Mouse (Mus musculus): Measurements from ENCODE around the gene Kcns1. TPM values are rescaled to one million over a fixed set of nuclear protein-coding genes. Genes with fewer than 3 reads are reported as not detected.
"Not testable (repeated sequence)": the region's sequence is repeated elsewhere in the genome, so short reads cannot be mapped to it uniquely, and the experiment has no call there.

The Kcns1 gene
- total RNA-seq (2021), result 1 to 10 TPM; 5.9 to 6.4 TPM
- long read RNA-seq, experiment 1, partial matches to known transcripts, result 2 of 4 reads
- long read RNA-seq, experiment 1, other reads (novel, unspliced or antisense), result 0 of 4 reads
- long read RNA-seq, experiment 2, partial matches to known transcripts, result 2 of 2 reads
- long read RNA-seq, experiment 2, other reads (novel, unspliced or antisense), result 0 of 2 reads

GRCm38 (mm10) chr2:164170902-164171301, at the start of gene Kcns1:
Gene Kcns1, minus strand, starts transcription at chr2:164171113.
- no peak for DNase-seq (ENCODE audit: low spot score in 2 of 2)

- no peak for DNase-seq (ENCODE audit: low spot score in 2 of 2)
These were observed 48.4 kb upstream of the Kcns1 start for GRCm38 (mm10) chr2:164219295-164219694.

GRCm38 (mm10) chr2:164212711-164213110, 41.8 kb upstream of the Kcns1 start:
- DNase-seq (ENCODE audit: low spot score in 2 of 2), result no peak

- DNase-seq (ENCODE audit: low spot score in 2 of 2), result no peak
These were observed 40.0 kb upstream of the Kcns1 start for GRCm38 (mm10) chr2:164210892-164211291.

GRCm38 (mm10) chr2:164206676-164207075, 35.8 kb upstream of the Kcns1 start:
- no peak for DNase-seq (ENCODE audit: low spot score in 2 of 2)

GRCm38 (mm10) chr2:164206011-164206410, 35.1 kb upstream of the Kcns1 start:
- not testable (repeated sequence) for DNase-seq (ENCODE audit: low spot score in 2 of 2)

GRCm38 (mm10) chr2:164199626-164200327, 28.9 kb upstream of the Kcns1 start, which contains the start of gene Wfdc15a:
Gene Wfdc15a, minus strand, starts transcription at chr2:164200130.
- DNase-seq (ENCODE audit: low spot score in 2 of 2), result no peak

GRCm38 (mm10) chr2:164196700-164196990, 25.7 kb upstream of the Kcns1 start:
- DNase-seq (ENCODE audit: low spot score in 2 of 2), result no peak

- no peak for DNase-seq (ENCODE audit: low spot score in 2 of 2)
These were observed 25.2 kb upstream of the Kcns1 start for GRCm38 (mm10) chr2:164195971-164196699.

- no peak for DNase-seq (ENCODE audit: low spot score in 2 of 2)
These were observed 24.2 kb upstream of the Kcns1 start for GRCm38 (mm10) chr2:164194959-164195630.

- DNase-seq (ENCODE audit: low spot score in 2 of 2), result no peak
These were observed 21.4 kb upstream of the Kcns1 start for GRCm38 (mm10) chr2:164192279-164192678.

GRCm38 (mm10) chr2:164190576-164190975, 19.7 kb upstream of the Kcns1 start, which contains the start of gene Wfdc12:
Gene Wfdc12, minus strand, starts transcription at chr2:164190608.
- DNase-seq (ENCODE audit: low spot score in 2 of 2), result no peak

GRCm38 (mm10) chr2:164188722-164189121, 17.8 kb upstream of the Kcns1 start:
- DNase-seq (ENCODE audit: low spot score in 2 of 2), result no peak

- no peak for DNase-seq (ENCODE audit: low spot score in 2 of 2)
These were observed 13.3 kb upstream of the Kcns1 start for GRCm38 (mm10) chr2:164184145-164184719.

- DNase-seq (ENCODE audit: low spot score in 2 of 2), result no peak
These were observed 12.4 kb upstream of the Kcns1 start for GRCm38 (mm10) chr2:164183340-164183739.

- DNase-seq (ENCODE audit: low spot score in 2 of 2), result no peak
These were observed 11.9 kb upstream of the Kcns1 start, which contains the start of gene Wfdc5 for GRCm38 (mm10) chr2:164182692-164183255. Gene Wfdc5, minus strand, starts transcription at chr2:164182742.

GRCm38 (mm10) chr2:164180770-164181169, 9.9 kb upstream of the Kcns1 start:
- no peak for DNase-seq (ENCODE audit: low spot score in 2 of 2)

GRCm38 (mm10) chr2:164180124-164180523, 9.2 kb upstream of the Kcns1 start:
- DNase-seq (ENCODE audit: low spot score in 2 of 2), result no peak

GRCm38 (mm10) chr2:164177831-164178230, 6.9 kb upstream of the Kcns1 start:
- DNase-seq (ENCODE audit: low spot score in 2 of 2), result no peak

- no peak for DNase-seq (ENCODE audit: low spot score in 2 of 2)
These were observed 4.9 kb upstream of the Kcns1 start for GRCm38 (mm10) chr2:164175850-164176249.
